Mouse (Mus musculus): ENCODE measurements at regions not wholly inside any gene's neighbourhood (a gene's known extent, or its start where the extent isn't known, plus 50 kb on each side); places are given as distances from the start of the nearest gene placed in this dataset.

DNA sequence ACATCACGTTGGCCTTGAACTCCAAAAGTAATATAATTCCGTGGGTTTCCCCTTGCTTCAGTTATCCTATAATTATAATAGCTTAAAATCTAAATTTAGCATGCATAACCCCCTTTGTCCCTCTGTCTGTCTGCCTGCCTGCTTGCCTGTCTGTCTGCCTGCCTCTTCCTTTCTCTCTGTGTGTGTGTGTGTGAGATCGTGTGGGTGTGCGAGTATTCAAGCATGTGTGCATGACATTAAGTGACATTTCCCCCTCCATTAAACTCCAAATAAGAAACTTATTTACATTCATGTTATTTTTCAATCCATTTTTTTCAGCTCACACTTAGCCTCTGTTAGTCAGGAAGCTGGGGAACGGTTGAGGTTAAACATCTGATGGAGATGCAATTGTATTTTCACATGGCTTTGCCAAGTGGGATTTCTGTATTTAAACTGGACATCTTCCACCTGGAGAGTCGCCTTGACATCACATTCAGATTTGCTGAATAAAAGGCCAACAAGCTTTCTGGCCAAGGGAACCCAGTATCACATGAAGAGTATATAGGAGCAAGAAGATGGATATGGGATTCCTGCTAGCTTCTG, 130.8 kb upstream of the Map3k1 start:
- no peak for DNase-seq (ENCODE audit: low spot score)

GRCm38 (mm10) chr13:111940275-111940674, 131.5 kb upstream of the Map3k1 start:
- no peak for DNase-seq (ENCODE audit: low spot score)

DNA sequence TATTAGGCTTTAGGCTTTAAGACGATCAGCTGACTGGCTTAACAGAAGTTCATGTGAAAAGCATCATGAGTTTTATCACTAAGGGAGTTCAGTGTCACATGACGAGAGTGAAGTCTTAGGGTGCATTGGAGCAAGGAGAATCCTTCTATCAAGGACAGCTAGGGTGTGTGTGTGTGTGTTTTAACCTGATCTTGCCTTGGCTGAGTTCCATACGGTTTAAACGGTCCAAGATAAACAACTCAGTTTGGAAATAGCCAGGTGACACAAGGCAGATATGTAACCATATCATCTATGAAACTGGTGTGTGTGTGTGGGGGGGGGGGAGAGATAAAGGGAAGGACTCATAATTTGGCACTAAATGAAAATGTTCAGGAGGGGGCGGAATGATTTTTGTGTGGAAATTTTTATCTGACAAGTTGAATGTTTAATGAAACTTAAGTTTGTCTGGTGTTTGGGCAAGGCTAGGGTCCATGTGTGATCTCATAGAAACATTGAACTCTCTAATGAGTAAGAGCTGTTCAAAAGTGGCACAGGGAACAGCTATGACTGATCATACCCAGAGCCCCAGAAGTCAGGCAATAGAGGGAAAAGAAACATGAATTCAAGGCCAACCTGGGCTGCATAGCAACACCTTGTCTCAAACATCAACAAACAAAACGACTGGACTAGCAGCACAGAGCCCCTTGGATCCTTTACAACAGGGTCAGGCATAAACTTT, 132.2 kb upstream of the Map3k1 start:
- no peak for DNase-seq (ENCODE audit: low spot score)

DNA sequence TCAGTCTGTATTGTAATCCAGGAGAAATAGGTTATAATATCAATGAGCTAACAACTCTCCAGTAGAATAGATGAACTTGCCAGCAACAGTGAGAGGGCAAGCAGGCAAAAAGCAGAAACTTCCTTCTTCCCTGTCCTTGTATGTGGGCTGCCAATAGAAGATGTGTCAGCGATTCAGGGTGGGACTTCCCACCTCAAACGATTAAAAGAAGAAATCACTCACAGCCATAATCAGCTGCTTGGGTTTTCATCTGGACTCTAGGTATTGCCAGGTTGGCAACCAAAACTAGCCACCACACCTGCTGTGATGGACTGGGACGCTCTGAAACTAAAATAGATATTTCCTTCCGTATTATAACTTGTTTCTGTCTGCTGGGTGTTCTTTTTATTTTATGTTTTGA, 133.2 kb upstream of the Map3k1 start:
- DNase-seq (ENCODE audit: low spot score) = no peak

DNA sequence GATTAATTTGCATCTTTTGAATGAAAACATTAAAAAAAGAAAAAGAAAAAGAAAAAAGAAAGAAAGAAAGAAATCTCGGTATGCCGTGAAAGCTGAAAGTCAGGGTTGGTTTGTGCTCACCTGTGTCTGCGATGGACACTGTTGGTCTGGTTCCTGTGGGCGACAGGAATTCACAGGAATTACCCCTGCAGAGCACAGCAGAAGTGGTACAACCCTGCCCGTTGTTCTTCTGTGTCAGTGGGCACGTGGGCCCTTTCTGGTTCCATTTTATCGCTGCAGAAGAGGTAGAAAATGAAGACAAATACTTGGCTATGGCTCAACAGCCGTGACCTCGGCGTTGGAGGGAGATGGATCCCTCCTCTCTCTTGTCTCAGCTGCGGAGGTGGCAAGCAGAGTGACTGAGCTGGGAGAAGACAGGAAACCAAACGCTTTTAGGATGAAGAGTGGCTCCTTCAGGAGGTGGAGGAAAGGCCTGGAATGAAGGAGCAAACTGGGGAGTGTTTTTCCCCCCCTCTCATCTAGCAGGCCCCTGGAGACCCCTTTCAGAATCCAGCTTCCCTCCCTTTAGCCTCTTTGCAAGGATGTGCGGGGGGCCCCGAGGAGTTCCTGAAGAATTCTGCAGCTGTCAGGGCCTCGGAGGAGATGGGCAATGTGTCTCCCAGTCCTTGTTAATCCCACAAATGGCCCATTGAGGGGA, 134.7 kb upstream of the Map3k1 start:
- no peak for DNase-seq (ENCODE audit: low spot score)

- no peak for DNase-seq (ENCODE audit: low spot score)
Measured at GRCm38 (mm10) chr13:111944089-111944406, 135.3 kb upstream of the Map3k1 start.

- no peak for DNase-seq (ENCODE audit: low spot score)
Measured at GRCm38 (mm10) chr13:111946271-111946670, 137.5 kb upstream of the Map3k1 start.

- no peak for DNase-seq (ENCODE audit: low spot score)
Measured at GRCm38 (mm10) chr13:111946811-111947210, 138.0 kb upstream of the Map3k1 start.

GRCm38 (mm10) chr13:111948395-111948794, 139.6 kb upstream of the Map3k1 start:
- no peak for DNase-seq (ENCODE audit: low spot score)

DNA sequence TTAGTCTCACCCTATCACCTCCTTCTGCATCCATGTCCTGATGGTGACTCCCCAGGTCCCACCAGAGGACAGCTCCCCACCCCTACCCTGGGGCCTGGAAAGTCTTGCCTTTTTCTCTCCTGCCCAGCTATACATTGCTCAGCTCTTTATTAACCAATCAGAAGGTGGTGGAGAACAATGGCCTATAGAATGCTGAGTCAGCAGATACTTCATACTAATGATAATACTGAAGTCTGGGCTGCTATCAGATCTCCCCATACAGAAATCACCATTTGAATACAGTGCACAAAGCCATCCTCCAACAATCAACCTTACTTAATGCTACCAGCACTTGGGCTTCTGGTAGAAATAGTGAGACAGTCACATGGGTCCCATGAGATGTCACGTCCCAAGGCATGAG, 141.2 kb upstream of the Map3k1 start:
- no peak for DNase-seq (ENCODE audit: low spot score)

DNA sequence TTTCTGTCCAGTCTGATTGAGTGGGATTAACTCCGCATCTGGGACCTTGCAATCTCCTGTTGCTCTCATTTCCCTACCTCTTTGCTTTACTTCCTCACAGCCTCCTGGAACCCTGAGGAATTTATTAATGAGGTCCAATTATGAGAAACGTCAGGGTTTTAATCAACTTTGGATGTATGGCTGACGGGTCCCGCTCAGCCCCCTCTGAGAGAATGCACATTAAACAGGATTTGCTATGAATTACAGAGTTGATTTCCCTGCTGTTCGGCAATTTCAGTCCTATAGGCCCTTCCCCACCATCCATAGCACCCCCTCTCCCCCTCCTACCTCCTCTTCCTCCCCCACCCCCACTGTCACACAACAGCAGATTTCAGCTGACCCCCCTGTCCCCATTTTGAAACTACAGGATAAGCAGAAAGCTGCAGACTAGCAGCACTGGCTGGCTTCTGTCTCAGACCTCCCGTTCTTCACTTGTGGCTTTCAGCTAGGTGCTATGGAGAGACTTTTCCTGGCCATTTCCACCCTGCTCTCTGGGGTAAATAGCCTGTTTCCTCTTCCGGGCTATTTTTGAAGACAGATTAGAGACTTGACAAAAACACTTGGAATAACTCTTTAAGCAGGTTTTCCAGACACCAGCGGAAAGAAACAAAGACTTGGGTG, 145.2 kb upstream of the Map3k1 start:
- DNase-seq (ENCODE audit: low spot score) = no peak

GRCm38 (mm10) chr13:111954520-111954884, 145.7 kb upstream of the Map3k1 start:
- no peak for DNase-seq (ENCODE audit: low spot score)

GRCm38 (mm10) chr13:111957118-111957517, 148.3 kb upstream of the Map3k1 start:
- DNase-seq (ENCODE audit: low spot score) = no peak

GRCm38 (mm10) chr13:111957674-111958273, 149.0 kb upstream of the Map3k1 start:
- no peak for DNase-seq (ENCODE audit: low spot score)

GRCm38 (mm10) chr13:111958421-111958820, 149.6 kb upstream of the Map3k1 start:
- no peak for DNase-seq (ENCODE audit: low spot score)

DNA sequence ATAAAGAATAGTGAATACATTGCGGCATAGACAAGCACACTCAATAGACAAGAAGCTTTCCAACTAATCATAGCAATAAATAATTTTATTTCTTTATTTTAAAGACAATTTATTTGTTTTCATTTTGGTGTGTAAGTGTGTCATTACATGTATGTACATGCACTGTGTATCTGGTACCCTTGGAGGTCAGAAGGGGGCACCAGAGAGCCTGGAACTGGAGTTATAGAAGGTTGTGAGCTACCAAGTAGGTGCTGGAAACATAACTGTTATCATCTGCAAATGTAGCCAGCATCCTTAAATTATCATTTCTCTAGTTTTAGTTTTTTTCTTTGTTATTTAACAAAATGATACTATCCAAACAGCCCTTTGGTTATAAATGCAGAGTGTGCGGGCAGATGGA, 151.2 kb upstream of the Map3k1 start:
- DNase-seq (ENCODE audit: low spot score) = no peak

- no peak for DNase-seq (ENCODE audit: low spot score)
Measured at GRCm38 (mm10) chr13:111961423-111961822, 152.6 kb upstream of the Map3k1 start.

- DNase-seq (ENCODE audit: low spot score) = no peak
Measured at GRCm38 (mm10) chr13:111962155-111962554, 153.4 kb upstream of the Map3k1 start.

DNA sequence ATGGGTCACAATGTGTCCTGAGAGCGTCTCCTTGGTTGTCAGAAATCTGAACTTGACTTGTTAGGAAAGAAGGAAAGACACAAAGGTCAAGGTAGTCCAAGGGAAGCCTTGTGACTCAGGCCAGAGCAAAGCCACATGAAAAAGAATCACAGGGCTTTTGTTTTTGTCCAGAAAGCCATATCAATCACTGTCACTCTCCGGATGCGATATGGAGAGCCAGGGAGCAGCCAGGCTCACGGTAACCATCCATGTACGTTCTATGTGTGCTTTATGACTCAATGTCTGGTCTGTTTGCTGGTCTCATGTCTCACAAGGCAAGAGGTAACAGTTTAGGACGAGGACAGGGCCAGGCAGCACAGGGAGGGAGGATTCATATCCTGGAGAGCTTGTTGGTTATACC, 157.3 kb upstream of the Map3k1 start:
- DNase-seq (ENCODE audit: low spot score) = no peak

GRCm38 (mm10) chr13:111966627-111967026, 157.8 kb upstream of the Map3k1 start:
- no peak for DNase-seq (ENCODE audit: low spot score)

- no peak for DNase-seq (ENCODE audit: low spot score)
Measured at GRCm38 (mm10) chr13:111968197-111968596, 159.4 kb upstream of the Map3k1 start.

- DNase-seq (ENCODE audit: low spot score) = no peak
Measured at GRCm38 (mm10) chr13:111974282-111974681, 165.5 kb upstream of the Map3k1 start.

- no peak for DNase-seq (ENCODE audit: low spot score)
Measured at GRCm38 (mm10) chr13:111975549-111975948, 166.8 kb upstream of the Map3k1 start.

Measured in left cerebral cortex, adult 11 months (tissue).